Mouse (Mus musculus) Patski (cell line): ENCODE results near the gene Wdr20. TPM values are rescaled to one million over a fixed set of nuclear protein-coding genes. Genes with fewer than 3 reads are reported as not detected.

ENCODE experiments used
- ATAC-seq: fragments of 100-300 bp; one replicate; pipeline ENCODE4 v1.8.0; 2021
- CTCF ChIA-PET: fragments of 350-600 bp; sonication (Branson Sonifier 250); formaldehyde crosslinking; loops from one replicate; lab custom pipeline; 2022; ENCODE audit warnings: inconsistent platforms; lab: Charles Lee
- POLR2A ChIA-PET: fragments of 350-600 bp; sonication (Branson Sonifier 250); formaldehyde crosslinking; loops from one replicate; lab custom pipeline; 2022; ENCODE audit warnings: antibody characterized with exemption, inconsistent platforms; lab: Charles Lee
- DNase-seq: peaks from one replicate; pipeline ENCODE4 v3.0.0-alpha.2; 2011; ENCODE audit warnings: low read depth, low spot score
- H3K27me3 ChIP-seq: fragments of 371-371 bp; one replicate; pipeline ENCODE4 v1.5.1; 2021
- CTCF ChIP-seq: fragments of 100-300 bp; IDR thresholded peaks from one replicate; pipeline ENCODE4 v1.5.1; 2021
- in situ Hi-C: fragments of 300-500 bp; cut with MboI; formaldehyde crosslinking; loops from 3 replicates; pipeline ENCODE4 v1.11.1; 2018; ENCODE audit warnings: low pct_unique_long_range_greater_than_20kb, mixed read lengths
- polyA plus RNA-seq: library from polyadenylated mRNA; unstranded; gene quantifications from one replicate; pipeline ENCODE4 v1.2.3, GENCODE M21; 2021

Gene Wdr20
- polyA plus RNA-seq, 1 experiment from 2014 or later: 30.2 TPM

DNA sequence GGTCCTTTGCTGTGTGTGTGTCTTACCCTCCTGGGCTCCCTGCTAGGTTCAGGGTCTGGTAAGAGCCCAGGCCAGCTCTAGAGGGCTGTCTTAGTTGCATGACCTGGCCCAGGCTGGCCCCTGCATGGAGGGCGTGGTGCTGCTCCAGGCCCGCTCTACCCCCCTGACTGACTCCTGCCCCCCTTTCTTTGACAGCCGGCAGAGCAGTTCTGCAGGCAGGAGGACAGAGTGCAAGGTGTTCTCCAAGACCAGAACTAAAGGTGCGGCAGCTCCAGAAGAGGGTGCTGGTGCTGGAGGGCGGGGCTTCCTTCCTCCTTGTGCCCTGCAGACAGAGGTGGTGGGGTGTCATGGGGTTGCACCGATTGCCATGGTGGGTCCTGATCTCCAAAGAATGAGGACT is 59.0 kb downstream of the Wdr20 start:
- in situ Hi-C loops: no loop called here
- no peak for TF ChIP-seq CTCF
- ATAC-seq (peak; percentile 15), DNase-seq (no peak)
- CTCF ChIA-PET: interaction anchor here (1.0 kb wide), 1 partner anchor 42 kb away, joined by 4 read pairs; no protein-coding TSS in a partner anchor
- POLR2A ChIA-PET: interaction anchor here (0.5 to 1.4 kb wide), 4 partner anchors 12 to 93 kb away, joined by 3 to 7 read pairs (median 4); partner anchors contain the start of gene Wdr20
- H3K27me3 ChIP-seq: no peaks in the 10 kb centered on the region

- TF ChIP-seq CTCF: no peak
- ChIA-PET POLR2A (interaction anchor here (0.5 to 1.4 kb wide), 3 partner anchors 12 to 63 kb away, joined by 3 to 7 read pairs (median 4); partner anchors contain the start of gene Wdr20), CTCF (interaction anchor here (0.8 to 1.0 kb wide), 2 partner anchors 10 to 41 kb away, joined by 3 to 4 read pairs; no protein-coding TSS in a partner anchor)
- ATAC-seq (peak; percentile 3), DNase-seq (no peak)
- in situ Hi-C loops: no loop called here
- no peaks in the 10 kb centered on the region for H3K27me3 ChIP-seq
Observed at GRCm38 (mm10) chr12:110797202-110797601, 59.5 kb downstream of the Wdr20 start.

DNA sequence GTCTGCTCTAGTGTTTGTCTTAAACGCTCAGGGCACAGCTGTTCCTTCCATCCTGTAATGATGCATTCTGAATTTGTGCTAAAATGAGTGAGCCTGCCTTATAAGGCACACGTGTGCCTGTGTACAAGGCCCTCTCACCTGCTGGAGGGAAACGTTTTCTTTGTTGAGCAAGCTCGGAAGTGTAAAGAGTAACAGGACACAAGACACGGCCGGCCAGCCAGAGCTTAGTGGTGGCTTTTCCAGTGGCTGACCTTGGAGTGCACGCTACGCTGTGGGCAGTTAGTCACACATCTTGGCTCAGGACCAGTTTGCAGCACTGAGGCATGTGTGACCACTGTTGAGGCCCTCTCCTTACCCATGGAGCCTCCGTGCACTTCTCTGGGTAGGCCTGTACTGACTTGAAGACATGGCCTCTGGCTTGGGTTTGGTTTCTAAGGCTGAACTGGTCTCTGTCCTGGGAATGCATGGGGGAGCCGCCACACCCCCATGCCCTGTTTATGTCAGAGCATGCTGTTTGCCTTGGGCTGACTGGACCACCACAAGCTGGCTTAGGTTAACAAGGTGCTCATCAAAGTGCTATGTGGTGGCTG is 60.2 kb downstream of the Wdr20 start:
- DNase-seq (peak; percentile 68), ATAC-seq (peak; percentile 69)
- POLR2A ChIA-PET: interaction anchor here (0.6 to 1.4 kb wide), 2 partner anchors 60 to 629 kb away, joined by 3 read pairs; partner anchors contain the start of gene Wdr20
- CTCF ChIA-PET: interaction anchor here (0.8 kb wide), 1 partner anchor 9 kb away, joined by 3 read pairs; no protein-coding TSS in a partner anchor
- in situ Hi-C loops: no loop called here
- TF ChIP-seq CTCF: no peak
- H3K27me3 ChIP-seq: no peaks in the 10 kb centered on the region

GRCm38 (mm10) chr12:110799226-110799625 is 61.5 kb downstream of the Wdr20 start:
- DNase-seq: no peak
- no peak for ATAC-seq
- in situ Hi-C loops: no loop called here
- ChIA-PET POLR2A (interaction anchor here (1.3 kb wide), 1 partner anchor 62 kb away, joined by 3 read pairs; no protein-coding TSS in a partner anchor), CTCF (interaction anchor here (1.4 kb wide), 1 partner anchor 10 kb away, joined by 5 read pairs; no protein-coding TSS in a partner anchor)
- no peak for TF ChIP-seq CTCF
- H3K27me3 ChIP-seq: no peaks in the 10 kb centered on the region

DNA sequence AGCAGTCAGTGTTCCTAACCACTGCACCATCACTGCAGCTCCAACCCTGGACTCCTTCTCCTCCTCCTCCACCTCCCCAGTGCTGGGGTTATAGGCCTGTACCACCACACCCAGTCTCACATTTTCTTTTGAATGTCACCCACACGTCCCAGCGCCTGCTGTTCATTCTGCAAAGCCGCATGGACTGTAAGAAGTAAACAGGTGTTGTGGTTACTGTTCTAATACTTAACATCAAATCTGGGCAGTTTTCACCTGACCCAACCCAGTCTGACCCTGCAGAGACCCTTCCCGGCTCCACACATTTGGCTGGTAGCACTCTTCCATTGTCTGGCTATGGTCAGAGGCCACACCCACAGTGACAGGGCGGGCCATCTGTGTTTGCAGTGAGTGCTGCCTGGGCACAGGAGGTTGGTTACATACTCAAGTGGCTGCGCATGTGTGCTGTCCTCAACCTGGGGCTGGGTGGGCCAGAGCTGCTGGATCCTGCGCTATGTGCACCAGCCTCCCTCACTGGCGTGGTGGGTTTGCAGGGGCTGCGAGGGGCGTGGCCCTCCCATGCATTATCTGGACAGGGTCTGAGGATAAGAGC is 64.2 kb downstream of the Wdr20 start:
- ATAC-seq (no peak), DNase-seq (no peak)
- no peak for TF ChIP-seq CTCF
- in situ Hi-C loops: no loop called here
- no peaks in the 10 kb centered on the region for H3K27me3 ChIP-seq
- POLR2A ChIA-PET: interaction anchor here (0.7 to 1.2 kb wide), 2 partner anchors 62 to 96 kb away, joined by 3 read pairs; no protein-coding TSS in a partner anchor
- CTCF ChIA-PET: interaction anchor here (0.5 kb wide), 1 partner anchor 56 kb away, joined by 3 read pairs; no protein-coding TSS in a partner anchor

GRCm38 (mm10) chr12:110802674-110803297 is 65.0 kb downstream of the Wdr20 start:
- no peaks in the 10 kb centered on the region for H3K27me3 ChIP-seq
- POLR2A ChIA-PET: interaction anchor here (1.2 kb wide), 1 partner anchor 63 kb away, joined by 3 read pairs; no protein-coding TSS in a partner anchor
- in situ Hi-C loops: no loop called here
- no peak for TF ChIP-seq CTCF
- no peak for DNase-seq
- CTCF ChIA-PET: interaction anchor here (0.5 to 1.0 kb wide), 2 partner anchors 36 to 56 kb away, joined by 3 read pairs; no protein-coding TSS in a partner anchor
- peak; percentile 57 for ATAC-seq

DNA sequence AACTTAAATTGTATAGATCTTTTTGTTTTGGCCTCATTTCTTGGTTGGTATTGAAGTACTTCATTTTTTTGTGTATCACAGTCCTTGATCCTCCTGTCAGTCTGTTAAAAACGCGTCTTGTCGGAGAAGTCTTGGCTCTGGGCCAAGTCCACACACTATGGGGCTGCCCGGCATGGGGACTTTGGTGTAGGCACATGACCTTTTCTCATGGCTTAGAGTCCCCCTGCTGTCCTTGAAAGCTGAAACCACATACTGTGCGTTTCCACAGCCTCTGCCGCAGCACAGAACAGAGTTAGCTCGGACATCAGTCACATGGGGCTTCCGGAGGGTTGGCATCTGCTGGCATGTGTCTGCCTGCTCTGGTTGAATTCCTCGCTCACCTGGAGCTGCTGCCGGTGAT is 66.5 kb downstream of the Wdr20 start:
- TF ChIP-seq CTCF: no peak
- no peak for ATAC-seq
- in situ Hi-C loops: no loop called here
- CTCF ChIA-PET: interaction anchor here (1.2 kb wide), 1 partner anchor 61 kb away, joined by 3 read pairs; no protein-coding TSS in a partner anchor
- DNase-seq: no peak
- no peaks in the 10 kb centered on the region for H3K27me3 ChIP-seq
- POLR2A ChIA-PET: no interaction called here

GRCm38 (mm10) chr12:110806301-110806970 is 68.7 kb downstream of the Wdr20 start:
- H3K27me3 ChIP-seq: no peaks in the 10 kb centered on the region
- POLR2A ChIA-PET: interaction anchor here (0.5 kb wide), 1 partner anchor 74 kb away, joined by 7 read pairs; no protein-coding TSS in a partner anchor
- CTCF ChIA-PET: interaction anchor here (0.9 to 1.5 kb wide), 4 partner anchors 9 to 103 kb away, joined by 3 to 4 read pairs (median 3); partner anchors contain the start of gene Hsp90aa1
- ATAC-seq (no peak), DNase-seq (no peak)
- in situ Hi-C loops: no loop called here
- TF ChIP-seq CTCF: no peak

DNA sequence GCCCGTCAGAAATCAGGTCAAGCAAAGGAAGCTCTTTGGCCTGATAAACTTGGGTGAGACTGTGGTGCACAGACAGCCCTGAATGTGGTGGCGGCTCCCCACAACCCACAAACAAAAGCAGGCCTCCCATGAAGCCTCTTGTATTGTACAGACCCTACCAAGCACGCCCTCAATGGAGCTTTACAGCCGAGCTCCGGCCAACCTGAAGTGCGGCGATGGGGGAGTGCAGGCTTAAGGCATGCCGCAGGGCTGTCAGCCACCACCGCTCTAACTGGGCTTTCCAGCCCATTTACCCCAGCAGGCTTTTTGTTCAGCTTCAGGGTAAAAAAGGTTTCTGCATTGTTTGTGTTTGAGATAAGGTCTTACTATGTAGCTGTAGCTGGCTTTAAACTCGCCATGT is 70.7 kb downstream of the Wdr20 start:
- ChIA-PET CTCF (interaction anchor here (1.6 to 1.7 kb wide), 2 partner anchors 9 to 106 kb away, joined by 5 to 6 read pairs; partner anchors contain the start of gene Hsp90aa1), POLR2A (interaction anchor here (0.6 to 1.5 kb wide), 6 partner anchors 12 to 97 kb away, joined by 3 to 7 read pairs (median 4); partner anchors contain the start of gene Wdr20)
- H3K27me3 ChIP-seq: no peaks in the 10 kb centered on the region
- in situ Hi-C loops: no loop called here
- ATAC-seq (peak; percentile 59), DNase-seq (no peak)
- TF ChIP-seq CTCF: no peak
